Mouse (Mus musculus): ENCODE measurements around the gene Mylpf.

- TF ChIP-seq CTCF (IDR thresholded peaks at IDR 0.05; ENCODE audit: low read depth) (no peak), EP300 (IDR thresholded peaks at IDR 0.05; ENCODE audit: low read depth) (no peak)
Observed at GRCm38 (mm10) chr7:127209851-127210250, 1.2 kb downstream of the Mylpf start.
